Mouse (Mus musculus) bone marrow, adult 2 months (tissue): ENCODE data around the gene 4930522H14Rik. TPM values are rescaled to one million over a fixed set of nuclear protein-coding genes. Genes with fewer than 3 reads are reported as not detected.

ENCODE experiments used
- H3K27ac ChIP-seq: fragments of 200-500 bp; 2 replicates; pipeline ENCODE4 v1.5.1; 2012; ENCODE audit warnings: low read depth, mild to moderate bottlenecking, control low read depth, inconsistent platforms, low read length; ENCODE audit not compliant: control insufficient read depth, poor library complexity, insufficient read depth
- H3K4me1 ChIP-seq: fragments of 200-500 bp; 2 replicates; pipeline ENCODE4 v1.6.1; 2011; ENCODE audit warnings: low read length; ENCODE audit not compliant: control insufficient read depth, insufficient read depth
- H3K4me3 ChIP-seq: fragments of 200-500 bp; replicated peaks from 2 replicates; pipeline ENCODE3; 2011; ENCODE audit warnings: mild to moderate bottlenecking, low read depth, low read length, control low read depth; ENCODE audit not compliant: control insufficient read depth
- CTCF ChIP-seq: fragments of 200-500 bp; IDR thresholded peaks from 2 replicates; pipeline ENCODE4 v1.5.1; 2011; ENCODE audit warnings: low read length, control low read depth; ENCODE audit not compliant: control insufficient read depth, insufficient read depth
- POLR2A ChIP-seq: fragments of 200-500 bp; IDR thresholded peaks from 2 replicates; pipeline ENCODE4 v1.6.1; 2011; ENCODE audit warnings: low read depth, mild to moderate bottlenecking, control low read depth, low read length, borderline replicate concordance; ENCODE audit not compliant: control insufficient read depth
- WGBS: fragments of 180-500 bp; shearing (Covaris S2); methylation state at CpG from one replicate; pipeline ENCODE4 v1.1.7; 2018; 5-methylcytosine and 5-hydroxymethylcytosine counted together
- polyA plus RNA-seq: library from polyadenylated mRNA; stranded (reverse); fragments of >200 nt; gene quantifications from 2 replicates; pipeline ENCODE4 v1.2.4, GENCODE M21; 2011; ENCODE audit warnings: low replicate concordance; ENCODE audit not compliant: missing spikeins, insufficient read depth, insufficient read length

4930522H14Rik gene
- polyA plus RNA-seq, 1 experiment = not detected

DNA sequence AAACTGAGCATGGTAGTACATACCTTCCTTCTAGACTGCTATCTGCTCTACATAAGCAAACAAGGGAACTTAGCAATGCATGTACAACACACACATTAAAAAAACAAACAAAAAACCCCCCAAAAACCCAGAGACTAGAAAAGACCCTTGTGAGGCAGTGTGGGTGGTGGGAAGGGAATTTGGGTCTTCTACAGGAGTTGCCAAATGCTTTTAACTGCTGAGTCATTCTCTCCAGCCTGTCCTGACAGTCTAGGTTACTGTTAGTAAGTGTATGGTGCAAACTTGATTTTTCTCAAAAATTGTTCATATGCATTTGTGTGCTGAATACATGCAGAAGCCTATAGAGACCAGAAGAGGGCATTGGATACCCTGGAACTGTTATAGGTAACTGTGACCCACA lies 59.5 kb downstream of the 4930522H14Rik start:
- TF ChIP-seq CTCF (no peak), POLR2A (no peak)
- Histone ChIP-seq H3K4me1 (peaks cover 1% of the 10 kb centered on the region; the same call in 1 of the 2 replicates), H3K27ac (no peak overlapping the region), H3K4me3 (no peak overlapping the region)

DNA sequence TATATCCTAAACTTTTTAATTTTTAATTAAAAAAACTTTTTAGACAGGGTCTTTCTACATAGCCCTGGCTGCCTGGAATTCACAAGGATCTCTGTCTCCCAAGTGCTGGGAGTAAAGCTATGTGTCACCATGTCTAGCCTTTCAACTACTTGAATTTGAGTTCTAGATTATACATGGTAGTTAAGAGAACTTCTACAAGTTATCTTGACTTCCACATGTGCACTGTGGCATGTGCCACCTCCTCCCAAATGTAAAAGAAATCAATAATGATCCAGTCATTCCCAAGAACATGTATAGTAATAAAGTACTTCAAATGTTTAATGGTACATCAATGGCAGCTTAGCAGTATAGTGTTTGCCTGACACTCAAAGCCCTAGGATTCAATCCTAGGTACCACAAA lies 63.4 kb downstream of the 4930522H14Rik start:
- H3K4me1 ChIP-seq = peaks cover under 1% of the 10 kb centered on the region; the same call in 1 of the 2 replicates
- no peak overlapping the region for H3K27ac ChIP-seq
- TF ChIP-seq CTCF (no peak), POLR2A (no peak)
- H3K4me3 ChIP-seq = no peak overlapping the region

DNA sequence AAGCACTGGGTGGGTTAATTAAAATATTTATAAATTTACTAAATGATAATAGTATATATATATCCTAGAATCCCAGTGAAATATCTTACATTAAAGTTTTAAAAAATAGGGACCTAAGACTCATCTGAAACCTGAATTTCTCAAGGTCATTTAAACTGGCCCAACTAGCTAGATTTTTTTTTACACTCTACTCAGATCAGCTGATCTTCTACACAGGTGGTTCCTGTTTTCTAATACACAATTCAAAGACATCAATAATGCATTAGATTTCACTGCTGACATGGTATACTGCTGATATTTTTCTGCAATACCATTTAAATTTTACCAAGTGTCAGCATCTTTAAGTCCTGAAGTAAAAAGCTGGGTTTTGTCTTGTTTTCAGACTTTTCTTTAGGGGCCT lies 67.2 kb downstream of the 4930522H14Rik start:
- TF ChIP-seq POLR2A (no peak), CTCF (no peak)
- no peaks in the 10 kb centered on the region for H3K4me1 ChIP-seq
- H3K4me3 ChIP-seq = no peak overlapping the region
- H3K27ac ChIP-seq = no peak overlapping the region

DNA sequence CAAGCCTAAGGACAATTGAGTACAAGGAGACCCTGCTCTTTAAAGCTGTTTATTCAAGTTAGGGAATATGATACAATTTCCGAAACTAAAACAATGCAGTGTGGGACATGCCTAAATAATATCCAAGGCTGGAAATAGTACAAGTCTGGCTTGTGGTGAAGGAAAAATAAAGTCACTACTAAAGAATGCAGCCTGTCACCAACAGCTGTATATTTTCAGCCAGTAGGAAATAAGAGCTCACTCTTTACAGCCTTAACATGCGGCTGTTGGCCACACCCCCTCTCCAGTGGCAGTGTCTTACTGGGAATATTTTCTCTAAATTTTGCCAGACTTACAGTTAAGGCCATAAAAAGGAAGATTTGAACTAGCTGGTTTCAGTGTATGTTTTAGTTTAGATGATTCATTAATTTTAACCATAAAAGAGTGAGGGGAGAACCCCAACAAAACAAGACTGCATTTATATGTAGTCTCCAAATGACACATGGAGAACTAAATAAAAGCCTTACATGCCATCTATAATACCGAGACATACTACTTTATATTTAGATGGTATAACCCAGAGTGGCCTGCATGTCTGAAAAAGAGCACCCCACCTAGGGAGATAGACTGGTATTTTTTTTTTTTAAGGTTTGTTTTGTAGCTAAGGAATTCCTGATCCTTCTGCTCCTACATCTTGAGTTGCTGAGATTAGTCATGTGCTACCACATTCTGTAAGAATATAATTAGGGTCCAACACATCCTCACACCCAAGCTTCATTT lies 70.5 kb downstream of the 4930522H14Rik start:
- WGBS = 70% methylated on average over 3 of the region's 3 CpGs
- TF ChIP-seq CTCF = no peak
- no peak for TF ChIP-seq POLR2A
- no peaks in the 10 kb centered on the region; the same call in 1 of the 2 replicates for H3K4me1 ChIP-seq
- H3K4me3 ChIP-seq = no peak overlapping the region
- no peak overlapping the region for H3K27ac ChIP-seq

DNA sequence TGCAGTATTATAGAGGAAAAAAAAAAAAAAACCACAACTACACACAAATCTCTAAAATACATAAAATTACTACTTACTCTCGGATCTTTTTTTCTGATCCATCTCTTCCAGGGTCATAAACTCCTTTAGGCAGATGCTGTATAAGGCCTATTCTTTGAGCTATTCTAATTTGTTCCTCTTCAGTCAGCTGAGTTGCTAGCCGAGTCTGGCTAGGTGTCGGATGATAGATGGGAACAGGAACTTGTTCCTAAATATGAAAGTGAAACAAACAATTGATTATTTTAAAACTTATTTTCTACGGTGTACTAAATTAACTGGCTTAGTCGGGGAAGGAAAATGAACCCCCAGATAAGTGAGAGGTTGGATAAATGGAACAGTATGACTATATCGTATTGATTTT lies 74.3 kb downstream of the 4930522H14Rik start:
- Histone ChIP-seq H3K4me1 (no peaks in the 10 kb centered on the region; the same call in 1 of the 2 replicates), H3K27ac (no peak overlapping the region), H3K4me3 (no peak overlapping the region)
- TF ChIP-seq CTCF (no peak), POLR2A (no peak)
- 39% methylated on average over 6 of the region's 6 CpGs for WGBS

Other genes with a start within 250 kb of the 4930522H14Rik start
- 3.4 and 4.0 TPM in 2 replicates for gene Ttc39a, start 124.7 kb downstream of the 4930522H14Rik start, polyA plus RNA-seq
- 32.8 and 39.8 TPM in 2 replicates for gene Rnf11, start 46.6 kb downstream of the 4930522H14Rik start, polyA plus RNA-seq
- 24.8 and 35.9 TPM in 2 replicates for gene Cdkn2c, start 135.9 kb upstream of the 4930522H14Rik start, polyA plus RNA-seq
- gene Faf1, start 145.3 kb upstream of the 4930522H14Rik start, polyA plus RNA-seq = 11.9 and 22.5 TPM in 2 replicates